Mouse (Mus musculus) lung, adult 2 months (tissue): ENCODE data around the gene Irx4. TPM values are rescaled to one million over a fixed set of nuclear protein-coding genes. Genes with fewer than 3 reads are reported as not detected.

Experiments used
- DNase-seq: peaks from one replicate; pipeline ENCODE4 v3.0.0; 2022
- H3K4me1 ChIP-seq: fragments of 200-500 bp; 2 replicates; pipeline ENCODE4 v1.6.1; 2011; ENCODE audit warnings: low read length; ENCODE audit not compliant: control insufficient read depth, insufficient read depth
- H3K4me3 ChIP-seq: fragments of 200-500 bp; replicated peaks from 2 replicates; pipeline ENCODE3; 2011; ENCODE audit warnings: low read depth, mild to moderate bottlenecking, control low read depth, low read length; ENCODE audit errors: extremely low read depth
- CTCF ChIP-seq: fragments of 200-500 bp; IDR thresholded peaks from 2 replicates; pipeline ENCODE4 v1.5.1; 2011; ENCODE audit warnings: mild to moderate bottlenecking, low read length, control low read depth; ENCODE audit not compliant: insufficient read depth
- POLR2A ChIP-seq: fragments of 200-500 bp; IDR thresholded peaks from 2 replicates; pipeline ENCODE4 v1.6.1; 2011; ENCODE audit warnings: low read depth, mild to moderate bottlenecking, control low read depth, low read length, borderline replicate concordance; ENCODE audit errors: extremely low read depth
- WGBS: fragments of 180-500 bp; shearing (Covaris S2); methylation state at CpG from one replicate; pipeline ENCODE4 v1.1.7; 2018; 5-methylcytosine and 5-hydroxymethylcytosine counted together
- polyA plus RNA-seq: library from polyadenylated mRNA; depleted of rRNA; stranded (reverse); fragments of >200 nt; gene quantifications from 2 replicates; pipeline ENCODE4 v1.2.3, GENCODE M21; 2012

The Irx4 gene
- polyA plus RNA-seq, 1 experiment, result not detected

- Histone ChIP-seq H3K4me1 (0 out of 2 replicates have a peak, but pooled peaks cover 3% of the 10 kb centered on the region), H3K4me3 (no peak overlapping the region)
- 9% methylated on average over 10 of the region's 10 CpGs for WGBS
- TF ChIP-seq CTCF (no peak), POLR2A (no peak)
- no peak for DNase-seq
Observed at GRCm38 (mm10) chr13:73267551-73267950, 7.3 kb downstream of the Irx4 start.

DNA sequence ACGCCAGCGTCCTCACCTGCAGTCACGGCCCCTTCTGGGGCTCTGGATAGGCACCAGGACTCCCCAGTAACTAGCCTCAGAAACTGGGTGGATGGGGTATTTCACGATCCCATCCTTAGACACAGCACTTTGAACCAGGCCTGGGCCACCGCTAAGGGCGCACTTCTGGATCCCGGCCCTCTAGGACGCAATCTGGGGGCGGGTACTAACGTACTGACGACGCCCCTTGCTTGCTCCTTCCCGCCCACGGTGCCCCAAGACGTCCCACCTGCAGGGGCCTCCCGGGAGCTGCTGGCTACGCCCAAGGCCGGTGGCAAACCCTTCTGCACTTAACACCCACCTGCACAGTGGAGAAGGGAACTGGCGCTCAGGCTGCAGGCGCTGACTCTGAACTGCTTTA is 8.4 kb downstream of the Irx4 start:
- 1% methylated on average over 20 of the region's 20 CpGs for WGBS
- Histone ChIP-seq H3K4me1 (0 out of 2 replicates have a peak, but pooled peaks cover under 1% of the 10 kb centered on the region), H3K4me3 (no peak overlapping the region)
- DNase-seq, result no peak
- no peak for TF ChIP-seq CTCF

DNA sequence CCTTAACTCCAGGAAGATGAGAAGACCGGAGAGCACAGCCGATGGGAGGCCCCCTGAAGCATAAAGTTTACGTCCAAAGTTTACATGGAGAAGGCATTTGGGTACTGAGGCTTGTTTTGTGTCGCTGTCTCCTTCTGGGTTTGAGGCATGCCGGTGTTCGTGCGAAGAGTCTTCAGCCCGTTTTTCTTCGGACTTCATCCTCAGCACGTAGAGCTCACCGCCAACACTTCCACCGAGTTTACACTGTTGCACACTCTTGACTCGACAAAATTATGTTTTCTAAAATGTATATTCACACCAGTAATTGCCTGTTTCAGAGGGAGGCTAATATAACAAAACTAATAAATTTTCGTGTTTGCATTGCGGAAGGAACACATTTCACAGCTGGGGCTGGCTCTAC is 9.0 kb downstream of the Irx4 start:
- 10% methylated on average over 15 of the region's 15 CpGs for WGBS
- TF ChIP-seq POLR2A, result no peak
- H3K4me3 ChIP-seq, result no peak overlapping the region

GRCm38 (mm10) chr13:73269891-73270290 is 9.6 kb downstream of the Irx4 start:
- no peak overlapping the region for H3K4me3 ChIP-seq
- no peak for DNase-seq
- no peak for TF ChIP-seq CTCF
- TF ChIP-seq POLR2A, result no peak
- H3K4me1 ChIP-seq, result no peaks in the 10 kb centered on the region
- WGBS, result 18% methylated on average over 3 of the region's 3 CpGs

More for the DNA sequence above, 9.0 kb downstream of the Irx4 start:
- no peaks in the 10 kb centered on the region for H3K4me1 ChIP-seq
- no peak for DNase-seq

DNA sequence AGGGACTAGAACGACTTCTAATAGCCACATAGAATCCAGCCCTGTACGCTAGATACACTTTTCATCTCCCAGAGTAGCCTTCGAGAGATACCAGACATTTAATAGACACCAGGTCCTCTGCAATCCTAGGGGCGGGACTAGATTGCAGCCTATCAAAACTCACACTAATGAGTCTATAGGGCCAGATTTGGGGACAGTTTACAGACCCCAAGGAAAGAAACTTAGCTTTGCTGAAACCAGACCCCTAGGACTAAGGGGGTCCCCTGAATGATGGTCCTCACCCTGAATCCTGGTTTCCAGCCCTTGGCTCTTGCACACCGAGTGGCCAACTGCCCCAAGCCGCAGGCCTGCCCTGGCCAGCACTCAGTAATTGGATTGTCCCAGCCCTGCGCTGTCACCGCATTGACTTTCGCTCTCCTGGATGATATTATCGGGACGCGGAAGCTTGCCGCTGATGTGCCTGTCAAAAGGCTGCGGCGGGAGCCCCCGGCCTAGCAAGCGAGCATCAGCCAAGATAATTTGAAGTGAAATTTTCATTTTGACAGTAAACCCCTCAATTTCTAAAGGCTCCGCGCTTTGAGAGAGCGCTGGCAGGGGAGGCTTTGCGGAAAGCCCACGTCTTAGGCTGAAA is 10.3 kb downstream of the Irx4 start:
- H3K4me3 ChIP-seq, result no peak overlapping the region
- no peak for DNase-seq
- no peaks in the 10 kb centered on the region for H3K4me1 ChIP-seq
- TF ChIP-seq POLR2A, result no peak
- no peak for TF ChIP-seq CTCF
- WGBS, result 7% methylated on average over 22 of the region's 22 CpGs

DNA sequence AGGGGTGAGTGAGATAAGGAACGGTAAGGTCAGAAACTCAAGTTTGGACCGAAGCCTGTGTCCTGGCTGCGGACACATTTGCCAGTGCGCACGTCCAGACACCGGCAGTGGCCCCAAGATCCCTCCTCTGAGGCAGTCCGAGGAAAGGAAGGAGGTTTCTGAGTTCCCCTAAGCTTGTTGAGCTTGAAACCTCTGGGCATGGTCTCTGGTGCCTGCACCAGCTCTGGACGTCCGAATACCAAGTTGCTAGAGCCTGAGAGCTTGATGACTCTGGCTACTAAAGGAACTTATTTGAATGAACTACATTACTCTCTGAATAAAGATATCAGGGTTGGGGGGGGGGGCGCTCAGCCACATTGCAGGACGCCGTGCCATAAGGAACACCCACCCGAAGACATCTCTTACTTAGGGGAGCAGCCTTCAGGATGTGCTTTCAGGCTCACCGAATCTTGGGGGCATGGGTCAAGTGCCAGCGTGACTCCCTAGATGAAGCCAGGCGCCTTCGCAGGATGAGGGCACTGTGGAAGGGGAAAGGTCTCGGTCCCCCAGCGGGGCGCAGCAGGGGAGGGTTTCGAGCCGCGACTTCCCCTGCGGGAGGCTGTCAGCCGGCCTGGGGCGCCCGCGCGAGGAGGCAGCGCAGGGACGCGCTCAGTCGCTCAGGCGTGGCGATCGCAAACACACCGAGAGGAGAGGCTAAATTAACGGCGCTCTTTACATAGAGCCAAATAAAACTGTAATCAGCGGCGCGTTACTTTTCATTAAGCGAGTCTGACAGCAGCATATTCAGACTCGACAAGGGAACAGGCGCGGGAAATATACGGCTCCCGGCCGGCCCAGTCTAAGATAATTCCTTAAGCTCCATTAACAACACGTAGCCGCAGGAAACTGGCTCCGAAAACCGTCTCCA is 11.3 kb downstream of the Irx4 start:
- DNase-seq, result no peak
- WGBS, result 2% methylated on average over 53 of the region's 53 CpGs
- H3K4me3 ChIP-seq, result no peak overlapping the region
- H3K4me1 ChIP-seq, result no peaks in the 10 kb centered on the region
- TF ChIP-seq CTCF (no peak), POLR2A (no peak)

DNA sequence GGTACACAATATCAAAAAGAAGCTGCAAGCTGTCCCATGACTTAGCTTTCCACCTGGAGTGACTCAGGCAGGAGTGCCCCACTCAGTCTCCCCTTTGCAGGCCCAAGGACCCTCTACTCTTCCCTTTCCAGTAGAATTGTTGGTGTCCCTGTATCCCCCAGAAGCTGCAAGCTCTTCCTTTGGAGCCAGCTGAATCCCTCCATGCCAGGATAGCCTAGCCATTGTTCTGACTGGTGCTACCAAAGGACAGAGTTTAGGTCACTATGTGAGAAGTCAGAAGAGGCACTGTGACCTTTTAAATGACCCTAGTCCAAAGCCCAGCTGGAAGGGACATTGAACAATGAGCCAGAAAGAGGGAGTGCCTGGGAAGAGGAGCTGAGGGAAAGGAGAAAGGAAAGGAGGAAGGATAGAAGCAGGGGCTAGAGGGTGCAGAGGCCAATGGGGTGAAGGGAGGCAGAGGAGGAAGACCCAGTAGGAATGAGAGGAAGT is 12.6 kb downstream of the Irx4 start:
- TF ChIP-seq POLR2A (no peak), CTCF (no peak)
- H3K4me3 ChIP-seq, result no peak overlapping the region
- H3K4me1 ChIP-seq, result no peaks in the 10 kb centered on the region

GRCm38 (mm10) chr13:73273536-73273935 is 13.3 kb downstream of the Irx4 start:
- no peak for TF ChIP-seq POLR2A
- no peak for TF ChIP-seq CTCF
- no peak for DNase-seq
- Histone ChIP-seq H3K4me3 (no peak overlapping the region), H3K4me1 (no peaks in the 10 kb centered on the region)
- WGBS, result 17% methylated on average over 1 of the region's 1 CpGs

More for the DNA sequence above, 12.6 kb downstream of the Irx4 start:
- no peak for DNase-seq

GRCm38 (mm10) chr13:73277361-73277760 is 17.1 kb downstream of the Irx4 start:
- TF ChIP-seq POLR2A (no peak), CTCF (no peak)
- no peak for DNase-seq
- Histone ChIP-seq H3K4me3 (no peak overlapping the region), H3K4me1 (no peaks in the 10 kb centered on the region)
- 78% methylated on average over 6 of the region's 6 CpGs for WGBS

DNA sequence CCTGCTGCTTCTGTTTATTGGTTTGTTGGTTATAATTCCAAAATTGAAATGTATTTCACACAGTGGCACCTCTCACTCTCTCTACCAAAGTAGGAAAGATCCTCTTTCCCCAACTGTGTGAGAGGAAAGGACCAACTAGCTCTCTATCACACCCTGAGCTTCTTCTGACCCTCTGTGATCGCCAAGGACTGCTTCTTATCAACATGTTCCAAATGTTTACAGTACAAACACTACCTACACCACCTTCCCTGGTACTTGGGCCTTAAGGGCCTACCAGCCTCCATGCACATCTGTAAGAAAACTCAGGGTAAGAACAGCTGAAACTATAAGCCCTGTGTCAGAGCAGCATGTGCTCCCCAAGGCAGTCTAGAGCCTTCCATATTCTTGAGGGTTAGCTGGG is 17.5 kb downstream of the Irx4 start:
- TF ChIP-seq POLR2A, result no peak
- no peak for TF ChIP-seq CTCF
- no peaks in the 10 kb centered on the region for H3K4me1 ChIP-seq
- WGBS, result 9% methylated on average over 1 of the region's 1 CpGs
- no peak overlapping the region for H3K4me3 ChIP-seq
- DNase-seq, result no peak
